Mouse (Mus musculus): ENCODE data around the gene Hs2st1. TPM values are rescaled to one million over a fixed set of nuclear protein-coding genes. Genes with fewer than 3 reads are reported as not detected.

Hs2st1 gene
- polyA plus RNA-seq, 1 experiment from 2014 or later: 2.2 TPM

GRCm38 (mm10) chr3:144381431-144381980, 188.5 kb downstream of the Hs2st1 start:
- Histone ChIP-seq H3K9ac (no peak overlapping the region), H3K9me3 (replicated peaks) (no peaks in the 10 kb centered on the region), H3K4me1 (replicated peaks) (peaks cover 15% of the 10 kb centered on the region; the same call in 1 of the 2 replicates), H3K4me3 (replicated peaks) (peak overlapping the region; percentile 48), H3K27ac (no peak overlapping the region), H3K27me3 (no peaks in the 10 kb centered on the region), H3K4me2 (peak overlapping the region; percentile 64), H3K36me3 (no peaks in the 10 kb centered on the region)
- ATAC-seq (ENCODE audit: low read depth) (no peak), DNase-seq (no peak)
- WGBS (ENCODE audit: insufficient replicate concordance): 20% methylated on average over 16 of the region's 16 CpGs

- H3K4me2 ChIP-seq: peak overlapping the region; percentile 64
- ATAC-seq (ENCODE audit: low read depth) (peak; percentile 86), DNase-seq (peak; percentile 50)
- H3K27ac ChIP-seq: no peak overlapping the region
- peaks cover 15% of the 10 kb centered on the region; the same call in 1 of the 2 replicates for H3K4me1 ChIP-seq (replicated peaks)
- H3K27me3 ChIP-seq: no peaks in the 10 kb centered on the region
- WGBS (ENCODE audit: insufficient replicate concordance): 2% methylated on average over 18 of the region's 18 CpGs
- peak overlapping the region; percentile 49; the same call in 1 of the 2 replicates for H3K9ac ChIP-seq
- peak overlapping the region; percentile 48 for H3K4me3 ChIP-seq (replicated peaks)
- no peaks in the 10 kb centered on the region for H3K36me3 ChIP-seq
- H3K9me3 ChIP-seq (replicated peaks): no peaks in the 10 kb centered on the region
Observed at GRCm38 (mm10) chr3:144380921-144381320, 189.1 kb downstream of the Hs2st1 start.

- ATAC-seq (ENCODE audit: low read depth): no peak
- Histone ChIP-seq H3K27me3 (no peaks in the 10 kb centered on the region), H3K27ac (no peak overlapping the region), H3K9ac (no peak overlapping the region), H3K4me3 (replicated peaks) (no peak overlapping the region), H3K36me3 (no peaks in the 10 kb centered on the region), H3K4me1 (replicated peaks) (peaks cover 11% of the 10 kb centered on the region; the same call in 1 of the 2 replicates), H3K9me3 (replicated peaks) (no peaks in the 10 kb centered on the region), H3K4me2 (no peak overlapping the region)
- no peak for DNase-seq
- 75% methylated on average over 4 of the region's 4 CpGs for WGBS (ENCODE audit: insufficient replicate concordance)
Observed at GRCm38 (mm10) chr3:144379801-144380200, 190.2 kb downstream of the Hs2st1 start.

Other genes starting within 250 kb of the Hs2st1 start
- gene Selenof, start 123 bp upstream of the Hs2st1 start, polyA plus RNA-seq (2015; fragmentation: Nextera tagmentation; extraction: Ambion mirVana): 316 and 342 TPM in 2 replicates
- gene Sh3glb1, start 150.2 kb upstream of the Hs2st1 start, polyA plus RNA-seq (2015; fragmentation: Nextera tagmentation; extraction: Ambion mirVana): 88.0 and 103 TPM in 2 replicates
- gene Clca3a1, start 190.8 kb upstream of the Hs2st1 start, polyA plus RNA-seq (2015; fragmentation: Nextera tagmentation; extraction: Ambion mirVana): 2.6 and 3.4 TPM in 2 replicates
- gene Clca3a2, start 249.3 kb upstream of the Hs2st1 start, polyA plus RNA-seq (2015; fragmentation: Nextera tagmentation; extraction: Ambion mirVana): 0.03 TPM in 1 of 2 replicates, not detected in the other

All from liver, embryonic 13.5 days (tissue).